Mouse (Mus musculus) embryonic facial prominence, embryonic 14.5 days (tissue): ENCODE measurements around the gene Tnik. TPM values are rescaled to one million over a fixed set of nuclear protein-coding genes. Genes with fewer than 3 reads are reported as not detected.

ENCODE experiments used
- ATAC-seq: fragments of 200-750 bp; cut with Nextera tagmentation; 2 replicates; pipeline ENCODE4 v1.8.0; 2017; ENCODE audit warnings: low read depth, moderate number of reproducible peaks, moderate TSS enrichment
- DNase-seq: peaks from one replicate; pipeline ENCODE4 v3.0.0-alpha.2; 2015; ENCODE audit warnings: low spot score
- H3K27ac ChIP-seq: fragments of 300-500 bp; sonication (generic); replicated peaks from 2 replicates; pipeline ENCODE4 v1.5.1; 2014; ENCODE audit warnings: low read depth, mild to moderate bottlenecking, low read length, moderate library complexity
- H3K27me3 ChIP-seq: fragments of 300-500 bp; sonication (generic); replicated peaks from 2 replicates; pipeline ENCODE4 v1.6.1; 2014; ENCODE audit warnings: low read length; ENCODE audit not compliant: control insufficient read depth, insufficient read depth
- H3K36me3 ChIP-seq: fragments of 300-500 bp; sonication (generic); 2 replicates; pipeline ENCODE4 v1.6.1; 2014; ENCODE audit warnings: low read length, mixed read lengths; ENCODE audit not compliant: control insufficient read depth, insufficient read depth
- H3K4me1 ChIP-seq: fragments of 300-500 bp; sonication (generic); 2 replicates; pipeline ENCODE4 v1.6.1; 2014; ENCODE audit warnings: antibody characterized with exemption, low read length; ENCODE audit not compliant: control insufficient read depth, insufficient read depth
- H3K4me2 ChIP-seq: fragments of 300-500 bp; sonication (generic); 2 replicates; pipeline ENCODE4 v1.6.1; 2014; ENCODE audit warnings: low read depth, mild to moderate bottlenecking, low read length, moderate library complexity, mixed read lengths
- H3K4me3 ChIP-seq: fragments of 300-500 bp; sonication (generic); 2 replicates; pipeline ENCODE4 v1.5.1; 2014; ENCODE audit warnings: low read depth, mild to moderate bottlenecking, low read length
- H3K9ac ChIP-seq: fragments of 300-500 bp; sonication (generic); 2 replicates; pipeline ENCODE4 v1.6.1; 2014; ENCODE audit warnings: low read depth, mild to moderate bottlenecking, low read length, moderate library complexity, mixed read lengths
- H3K9me3 ChIP-seq: fragments of 300-500 bp; sonication (generic); 2 replicates; pipeline ENCODE4 v1.6.1; 2016; ENCODE audit warnings: low read length; ENCODE audit not compliant: control insufficient read depth
- WGBS: fragments of 180-500 bp; shearing (Covaris S2); extraction: QIAGEN DNeasy Blood & Tissue Kit; methylation state at CpG from one replicate; pipeline ENCODE4 v1.1.7; 2014; 5-methylcytosine and 5-hydroxymethylcytosine counted together
- polyA plus RNA-seq: library from polyadenylated mRNA; unstranded; fragments of >200 nt; fragmentation: Nextera tagmentation; extraction: Ambion mirVana; gene quantifications from 2 replicates; pipeline ENCODE4 v1.2.1, GENCODE M21; 2014

Gene Tnik
- polyA plus RNA-seq, 1 experiment from 2014 or later, result 19.4 TPM

- Histone ChIP-seq H3K9me3 (no peaks in the 10 kb centered on the region), H3K4me3 (no peak overlapping the region), H3K4me2 (no peak overlapping the region), H3K36me3 (no peaks in the 10 kb centered on the region), H3K9ac (no peak overlapping the region), H3K27me3 (no peaks in the 10 kb centered on the region), H3K4me1 (no peaks in the 10 kb centered on the region), H3K27ac (no peak overlapping the region)
- no peak for ATAC-seq
- WGBS, result 87% methylated on average over 5 of the region's 5 CpGs
- DNase-seq, result no peak
These were observed 169.3 kb downstream of the Tnik start for GRCm38 (mm10) chr3:28432321-28432720.

DNA sequence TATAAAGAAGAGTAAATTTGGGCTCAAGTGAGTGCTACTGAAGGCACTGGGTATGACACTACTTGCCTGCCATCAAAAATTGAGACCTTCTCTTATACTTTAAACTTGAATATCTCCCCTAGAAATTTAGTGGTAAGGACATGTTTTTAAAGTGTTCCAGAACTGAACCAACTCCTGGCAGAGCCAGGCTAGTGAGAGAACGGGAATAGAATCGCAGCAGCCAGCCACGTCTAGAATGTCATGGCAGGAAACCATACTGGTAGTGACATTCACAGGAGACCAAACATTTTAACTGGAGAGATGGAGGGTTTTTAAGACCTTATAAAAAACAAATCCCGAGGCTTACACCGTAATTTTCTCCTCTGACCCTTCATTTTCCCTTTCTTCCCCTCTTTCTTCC lies 172.5 kb downstream of the Tnik start:
- no peaks in the 10 kb centered on the region for H3K27me3 ChIP-seq
- ATAC-seq (no peak), DNase-seq (no peak)
- no peak overlapping the region for H3K4me3 ChIP-seq
- WGBS, result 77% methylated on average over 5 of the region's 5 CpGs
- H3K4me2 ChIP-seq, result no peak overlapping the region
- H3K27ac ChIP-seq, result no peak overlapping the region
- no peak overlapping the region for H3K9ac ChIP-seq
- no peaks in the 10 kb centered on the region for H3K4me1 ChIP-seq
- H3K36me3 ChIP-seq, result no peaks in the 10 kb centered on the region
- H3K9me3 ChIP-seq, result no peaks in the 10 kb centered on the region

- Histone ChIP-seq H3K9me3 (no peaks in the 10 kb centered on the region), H3K27me3 (no peaks in the 10 kb centered on the region), H3K4me2 (no peak overlapping the region), H3K4me3 (no peak overlapping the region), H3K27ac (no peak overlapping the region), H3K9ac (no peak overlapping the region), H3K36me3 (no peaks in the 10 kb centered on the region), H3K4me1 (no peaks in the 10 kb centered on the region)
- 68% methylated on average over 5 of the region's 5 CpGs for WGBS
- no peak for ATAC-seq
- DNase-seq, result no peak
These were observed 174.4 kb downstream of the Tnik start for GRCm38 (mm10) chr3:28437429-28437828.

GRCm38 (mm10) chr3:28441545-28441944 lies 178.5 kb downstream of the Tnik start:
- H3K9ac ChIP-seq, result no peak overlapping the region
- no peaks in the 10 kb centered on the region for H3K9me3 ChIP-seq
- no peaks in the 10 kb centered on the region for H3K27me3 ChIP-seq
- peak; percentile 69 for DNase-seq
- 66% methylated on average over 4 of the region's 4 CpGs for WGBS
- H3K4me1 ChIP-seq, result no peaks in the 10 kb centered on the region
- no peaks in the 10 kb centered on the region for H3K36me3 ChIP-seq
- H3K4me3 ChIP-seq, result no peak overlapping the region
- no peak overlapping the region for H3K4me2 ChIP-seq
- no peak overlapping the region for H3K27ac ChIP-seq
- ATAC-seq, result no peak

GRCm38 (mm10) chr3:28442116-28442515 lies 179.1 kb downstream of the Tnik start:
- ATAC-seq, result no peak
- Histone ChIP-seq H3K36me3 (no peaks in the 10 kb centered on the region), H3K4me2 (no peak overlapping the region), H3K27me3 (no peaks in the 10 kb centered on the region), H3K9me3 (0 out of 2 replicates have a peak, but pooled peaks cover 3% of the 10 kb centered on the region), H3K9ac (no peak overlapping the region), H3K27ac (no peak overlapping the region), H3K4me1 (no peaks in the 10 kb centered on the region), H3K4me3 (no peak overlapping the region)
- WGBS, result 92% methylated on average over 4 of the region's 4 CpGs
- no peak for DNase-seq

GRCm38 (mm10) chr3:28447950-28448349 lies 184.9 kb downstream of the Tnik start:
- no peak overlapping the region for H3K27ac ChIP-seq
- no peak overlapping the region for H3K4me2 ChIP-seq
- no peaks in the 10 kb centered on the region for H3K36me3 ChIP-seq
- H3K4me1 ChIP-seq, result no peaks in the 10 kb centered on the region
- ATAC-seq (no peak), DNase-seq (no peak)
- H3K9ac ChIP-seq, result no peak overlapping the region
- WGBS, result 73% methylated on average over 4 of the region's 4 CpGs
- no peak overlapping the region for H3K4me3 ChIP-seq
- no peaks in the 10 kb centered on the region; the same call in 1 of the 2 replicates for H3K27me3 ChIP-seq
- 0 out of 2 replicates have a peak, but pooled peaks cover 3% of the 10 kb centered on the region for H3K9me3 ChIP-seq

DNA sequence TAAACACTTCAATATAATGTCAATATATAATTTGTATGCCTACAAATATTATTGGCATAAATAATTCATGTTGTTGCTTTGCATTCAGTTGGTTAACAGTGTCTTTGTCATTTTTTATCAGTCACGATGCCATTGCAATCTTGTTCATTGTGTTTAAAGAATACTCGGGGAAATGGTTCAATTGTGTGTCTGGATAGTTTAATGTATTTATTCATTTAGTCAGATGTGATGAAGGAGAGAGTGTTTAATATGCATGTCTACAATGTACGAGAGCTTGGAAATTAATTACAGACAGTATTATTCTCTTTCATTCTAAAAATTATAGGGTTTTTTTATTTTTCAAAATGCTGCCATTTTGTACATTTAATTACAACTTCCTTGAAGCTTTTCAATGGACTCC lies 190.4 kb downstream of the Tnik start:
- H3K4me3 ChIP-seq, result no peak overlapping the region
- no peak overlapping the region for H3K9ac ChIP-seq
- H3K4me2 ChIP-seq, result no peak overlapping the region
- 85% methylated on average over 3 of the region's 3 CpGs for WGBS
- H3K4me1 ChIP-seq, result no peaks in the 10 kb centered on the region
- ATAC-seq, result no peak
- H3K27me3 ChIP-seq, result no peaks in the 10 kb centered on the region
- H3K27ac ChIP-seq, result no peak overlapping the region
- no peak for DNase-seq
- H3K36me3 ChIP-seq, result no peaks in the 10 kb centered on the region
- no peaks in the 10 kb centered on the region for H3K9me3 ChIP-seq

- DNase-seq (peak; percentile 41), ATAC-seq (0 out of 2 replicates have a peak, but pooled peaks have one; percentile 30)
- no peak overlapping the region for H3K4me3 ChIP-seq
- H3K4me2 ChIP-seq, result no peak overlapping the region
- no peak overlapping the region for H3K9ac ChIP-seq
- WGBS, result 50% methylated on average over 8 of the region's 8 CpGs
- H3K4me1 ChIP-seq, result no peaks in the 10 kb centered on the region
- no peaks in the 10 kb centered on the region for H3K36me3 ChIP-seq
- no peaks in the 10 kb centered on the region for H3K27me3 ChIP-seq
- H3K27ac ChIP-seq, result no peak overlapping the region
- no peaks in the 10 kb centered on the region for H3K9me3 ChIP-seq
These were observed 193.8 kb downstream of the Tnik start for GRCm38 (mm10) chr3:28456842-28457241.

- Histone ChIP-seq H3K36me3 (no peaks in the 10 kb centered on the region), H3K9ac (no peak overlapping the region), H3K4me1 (no peaks in the 10 kb centered on the region), H3K27me3 (no peaks in the 10 kb centered on the region), H3K4me2 (no peak overlapping the region), H3K9me3 (no peaks in the 10 kb centered on the region), H3K27ac (no peak overlapping the region), H3K4me3 (no peak overlapping the region)
- WGBS, result 78% methylated on average over 2 of the region's 2 CpGs
- DNase-seq (no peak), ATAC-seq (no peak)
These were observed 194.5 kb downstream of the Tnik start for GRCm38 (mm10) chr3:28457517-28457916.
